Mouse (Mus musculus) midbrain, embryonic 15.5 days (tissue): ENCODE results near the gene Fam193b. TPM values are rescaled to one million over a fixed set of nuclear protein-coding genes. Genes with fewer than 3 reads are reported as not detected.
A peak's percentile ranks its signal among the peaks of the same experiment; 100 is the strongest.
"Not testable (repeated sequence)": the region's sequence is repeated elsewhere in the genome, so short reads cannot be mapped to it uniquely, and the experiment has no call there.

ENCODE experiments used
- ATAC-seq: fragments of 200-750 bp; cut with Nextera tagmentation; replicated peaks from 2 replicates; pipeline ENCODE4 v1.8.0; 2017; ENCODE audit warnings: moderate TSS enrichment
- H3K27ac ChIP-seq: fragments of 300-500 bp; sonication (generic); 2 replicates; pipeline ENCODE4 v1.5.1; 2015; ENCODE audit warnings: mild to moderate bottlenecking, inconsistent platforms
- H3K27me3 ChIP-seq: fragments of 300-500 bp; sonication (generic); replicated peaks from 2 replicates; pipeline ENCODE4 v1.6.1; 2015; ENCODE audit warnings: inconsistent platforms
- H3K36me3 ChIP-seq: fragments of 300-500 bp; sonication (generic); replicated peaks from 2 replicates; pipeline ENCODE4 v1.6.1; 2015; ENCODE audit warnings: inconsistent platforms
- H3K4me1 ChIP-seq: fragments of 300-500 bp; sonication (generic); 2 replicates; pipeline ENCODE4 v1.6.1; 2015; ENCODE audit warnings: inconsistent platforms
- H3K4me2 ChIP-seq: fragments of 300-500 bp; sonication (generic); 2 replicates; pipeline ENCODE4 v1.6.1; 2015; ENCODE audit warnings: inconsistent platforms, mild to moderate bottlenecking, moderate library complexity
- H3K4me3 ChIP-seq: fragments of 300-500 bp; sonication (generic); 2 replicates; pipeline ENCODE4 v1.5.1; 2015; ENCODE audit warnings: mild to moderate bottlenecking, inconsistent platforms
- H3K9ac ChIP-seq: fragments of 300-500 bp; sonication (generic); 2 replicates; pipeline ENCODE4 v1.6.1; 2015; ENCODE audit warnings: mild to moderate bottlenecking, inconsistent platforms
- H3K9me3 ChIP-seq: fragments of 300-500 bp; sonication (generic); 2 replicates; pipeline ENCODE4 v1.6.1; 2016; ENCODE audit warnings: inconsistent platforms
- WGBS: fragments of 180-500 bp; shearing (Covaris S2); methylation state at CpG from one replicate; pipeline ENCODE4 v1.1.7; 2015; ENCODE audit warnings: mixed read lengths; 5-methylcytosine and 5-hydroxymethylcytosine counted together
- polyA plus RNA-seq: library from polyadenylated mRNA; unstranded; fragments of >200 nt; fragmentation: Nextera tagmentation; extraction: Ambion mirVana; gene quantifications from 2 replicates; pipeline ENCODE4 v1.2.1, GENCODE M21; 2015

Gene Fam193b
- polyA plus RNA-seq, 1 experiment from 2014 or later = 65.2 TPM

- Histone ChIP-seq H3K4me2 (no peak overlapping the region), H3K27ac (no peak overlapping the region), H3K4me3 (no peak overlapping the region), H3K4me1 (peaks cover 35% of the 10 kb centered on the region), H3K9me3 (no peaks in the 10 kb centered on the region), H3K9ac (no peak overlapping the region), H3K36me3 (peaks cover 21% of the 10 kb centered on the region), H3K27me3 (no peaks in the 10 kb centered on the region)
- ATAC-seq = no peak
- WGBS = 96% methylated on average over 12 of the region's 12 CpGs
Measured at GRCm38 (mm10) chr13:55596802-55597201, 25.9 kb upstream of the Fam193b start.

- Histone ChIP-seq H3K9ac (no peak overlapping the region), H3K4me2 (no peak overlapping the region), H3K4me1 (peaks cover 22% of the 10 kb centered on the region), H3K9me3 (no peaks in the 10 kb centered on the region), H3K36me3 (peaks cover 21% of the 10 kb centered on the region), H3K4me3 (no peak overlapping the region), H3K27me3 (no peaks in the 10 kb centered on the region), H3K27ac (no peak overlapping the region)
- WGBS = 89% methylated on average over 12 of the region's 12 CpGs
- ATAC-seq = no peak
Measured at GRCm38 (mm10) chr13:55595375-55595774, 24.5 kb upstream of the Fam193b start.

- peak; percentile 60 for ATAC-seq
- H3K4me3 ChIP-seq = peak overlapping the region; percentile 69
- H3K27ac ChIP-seq = peak overlapping the region; percentile 85
- peaks cover 16% of the 10 kb centered on the region for H3K4me1 ChIP-seq
- WGBS = under 1% methylated on average over 31 of the region's 31 CpGs
- peak overlapping the region; percentile 75 for H3K4me2 ChIP-seq
- H3K36me3 ChIP-seq = peaks cover 21% of the 10 kb centered on the region
- H3K9ac ChIP-seq = peak overlapping the region; percentile 77
- no peaks in the 10 kb centered on the region for H3K9me3 ChIP-seq
- no peaks in the 10 kb centered on the region for H3K27me3 ChIP-seq
Measured at GRCm38 (mm10) chr13:55593254-55593747, 22.4 kb upstream of the Fam193b start.

- no peaks in the 10 kb centered on the region for H3K27me3 ChIP-seq
- 3% methylated on average over 29 of the region's 29 CpGs for WGBS
- H3K9me3 ChIP-seq = no peaks in the 10 kb centered on the region
- H3K4me3 ChIP-seq = peak overlapping the region; percentile 69
- H3K4me1 ChIP-seq = peaks cover 16% of the 10 kb centered on the region
- peak overlapping the region; percentile 75 for H3K4me2 ChIP-seq
- H3K36me3 ChIP-seq = peaks cover 21% of the 10 kb centered on the region
- ATAC-seq = peak; percentile 98
- H3K27ac ChIP-seq = peak overlapping the region; percentile 85
- H3K9ac ChIP-seq = peak overlapping the region; percentile 77
Measured at GRCm38 (mm10) chr13:55592512-55593253, 21.8 kb upstream of the Fam193b start.

- peaks cover 16% of the 10 kb centered on the region for H3K4me1 ChIP-seq
- 74% methylated on average over 4 of the region's 4 CpGs for WGBS
- no peak overlapping the region for H3K4me3 ChIP-seq
- peak overlapping the region; percentile 75; the same call in 1 of the 2 replicates for H3K4me2 ChIP-seq
- H3K27me3 ChIP-seq = no peaks in the 10 kb centered on the region
- H3K27ac ChIP-seq = no peak overlapping the region
- no peaks in the 10 kb centered on the region for H3K9me3 ChIP-seq
- H3K36me3 ChIP-seq = peaks cover 17% of the 10 kb centered on the region
- ATAC-seq = peak; percentile 18; the same call in 1 of the 2 replicates
- no peak overlapping the region for H3K9ac ChIP-seq
Measured at GRCm38 (mm10) chr13:55591961-55592490, 21.1 kb upstream of the Fam193b start.

GRCm38 (mm10) chr13:55578086-55578485, 7.2 kb upstream of the Fam193b start:
- no peak for ATAC-seq
- H3K9ac ChIP-seq = no peak overlapping the region
- no peak overlapping the region for H3K4me3 ChIP-seq
- 88% methylated on average over 4 of the region's 4 CpGs for WGBS
- no peak overlapping the region for H3K4me2 ChIP-seq
- no peak overlapping the region for H3K27ac ChIP-seq
- no peaks in the 10 kb centered on the region for H3K27me3 ChIP-seq
- H3K9me3 ChIP-seq = no peaks in the 10 kb centered on the region
- H3K36me3 ChIP-seq = no peaks in the 10 kb centered on the region
- no peaks in the 10 kb centered on the region for H3K4me1 ChIP-seq

GRCm38 (mm10) chr13:55576872-55577271, 6.0 kb upstream of the Fam193b start:
- not testable (repeated sequence) for H3K4me2 ChIP-seq, H3K9ac ChIP-seq, H3K36me3 ChIP-seq, H3K27me3 ChIP-seq, H3K27ac ChIP-seq, H3K4me3 ChIP-seq, H3K9me3 ChIP-seq, ATAC-seq, H3K4me1 ChIP-seq
- WGBS = 90% methylated on average over 7 of the region's 7 CpGs

GRCm38 (mm10) chr13:55575932-55576331, 5.0 kb upstream of the Fam193b start:
- no peaks in the 10 kb centered on the region for H3K36me3 ChIP-seq
- H3K4me2 ChIP-seq = no peak overlapping the region
- peaks cover 6% of the 10 kb centered on the region for H3K4me1 ChIP-seq
- no peak overlapping the region for H3K9ac ChIP-seq
- ATAC-seq = no peak
- H3K4me3 ChIP-seq = no peak overlapping the region
- no peaks in the 10 kb centered on the region for H3K27me3 ChIP-seq
- no peaks in the 10 kb centered on the region for H3K9me3 ChIP-seq
- WGBS = 63% methylated on average over 5 of the region's 5 CpGs
- H3K27ac ChIP-seq = no peak overlapping the region

- no peaks in the 10 kb centered on the region for H3K27me3 ChIP-seq
- H3K9ac ChIP-seq = no peak overlapping the region
- peaks cover 13% of the 10 kb centered on the region for H3K4me1 ChIP-seq
- WGBS = 73% methylated on average over 5 of the region's 5 CpGs
- no peak overlapping the region for H3K4me3 ChIP-seq
- no peaks in the 10 kb centered on the region for H3K9me3 ChIP-seq
- ATAC-seq = no peak
- no peaks in the 10 kb centered on the region for H3K36me3 ChIP-seq
- no peak overlapping the region for H3K4me2 ChIP-seq
- no peak overlapping the region for H3K27ac ChIP-seq
Measured at GRCm38 (mm10) chr13:55574321-55574720, 3.4 kb upstream of the Fam193b start.

GRCm38 (mm10) chr13:55573432-55573831, 2.5 kb upstream of the Fam193b start, which contains the start of gene Tmed9:
Gene Tmed9, plus strand, starts transcription at chr13:55573732.
- no peak within 1 kb of the TSS for H3K27ac ChIP-seq
- H3K36me3 ChIP-seq = no peaks in the 10 kb centered on the region
- WGBS = 98% methylated on average over 2 of the region's 2 CpGs
- no peak within 1 kb of the TSS for H3K4me3 ChIP-seq
- no peak within 1 kb of the TSS for H3K4me2 ChIP-seq
- H3K4me1 ChIP-seq = peaks cover 20% of the 10 kb centered on the region
- no peaks in the 10 kb centered on the region for H3K27me3 ChIP-seq
- no peaks in the 10 kb centered on the region for H3K9me3 ChIP-seq
- H3K9ac ChIP-seq = no peak within 1 kb of the TSS
- ATAC-seq = no peak

GRCm38 (mm10) chr13:55571977-55572376, 1.1 kb upstream of the Fam193b start:
- Histone ChIP-seq H3K4me1 (peaks cover 33% of the 10 kb centered on the region), H3K36me3 (no peaks in the 10 kb centered on the region), H3K27me3 (no peaks in the 10 kb centered on the region), H3K9me3 (no peaks in the 10 kb centered on the region), H3K4me2 (peak overlapping the region; percentile 85), H3K9ac (no peak overlapping the region), H3K27ac (no peak overlapping the region), H3K4me3 (0 out of 2 replicates have a peak overlapping the region, but pooled peaks have one; percentile 82)
- 83% methylated on average over 2 of the region's 2 CpGs for WGBS
- ATAC-seq = no peak

- Histone ChIP-seq H3K36me3 (no peaks in the 10 kb centered on the region), H3K27me3 (no peaks in the 10 kb centered on the region), H3K4me1 (peaks cover 36% of the 10 kb centered on the region), H3K27ac (peak overlapping the region; percentile 90), H3K4me3 (peak overlapping the region; percentile 82), H3K4me2 (peak overlapping the region; percentile 85), H3K9ac (peak overlapping the region; percentile 95), H3K9me3 (no peaks in the 10 kb centered on the region)
- ATAC-seq = peak; percentile 85
- WGBS = under 1% methylated on average over 47 of the region's 47 CpGs
Measured at GRCm38 (mm10) chr13:55570286-55570973, 490 bp downstream of the Fam193b start.
